Mouse (Mus musculus) thymus, adult 18-20 months (tissue): ENCODE results near the gene Vgll1.

Experiments used
- DNase-seq, 2 experiments: peaks; one replicate each; pipeline ENCODE4 v3.0.0; 2022; ENCODE audit warnings: mixed read lengths in 2 of 2

Vgll1 gene

GRCm38 (mm10) chrX:57087806-57088205, at the start of gene Vgll1:
Gene Vgll1 (plus strand): TSS chrX:57088106.
- DNase-seq = no peak

- no peak for DNase-seq
These were observed 45.1 kb upstream of the Vgll1 start, which contains the start of gene Brs3 for GRCm38 (mm10) chrX:57042774-57043173. Gene Brs3 (plus strand): TSS chrX:57043074.

GRCm38 (mm10) chrX:57043869-57044268, 44.0 kb upstream of the Vgll1 start:
- DNase-seq = no peak

GRCm38 (mm10) chrX:57052848-57053173, 35.1 kb upstream of the Vgll1 start:
- DNase-seq = no peak

- DNase-seq = peak; percentile 58 to 72
These were observed 34.5 kb upstream of the Vgll1 start, which contains the start of gene Htatsf1 for GRCm38 (mm10) chrX:57053174-57053992. Gene Htatsf1 (plus strand): TSS chrX:57053583.

- no peak for DNase-seq
These were observed 33.9 kb upstream of the Vgll1 start for GRCm38 (mm10) chrX:57053993-57054385.

GRCm38 (mm10) chrX:57081496-57081895, 6.4 kb upstream of the Vgll1 start:
- no peak for DNase-seq

- DNase-seq = no peak
These were observed 15.5 kb downstream of the Vgll1 start for GRCm38 (mm10) chrX:57103415-57103814.

GRCm38 (mm10) chrX:57106956-57107355, 19.1 kb downstream of the Vgll1 start:
- no peak for DNase-seq

- DNase-seq = no peak
These were observed 30.2 kb downstream of the Vgll1 start for GRCm38 (mm10) chrX:57118143-57118542.

- no peak for DNase-seq
These were observed 32.9 kb downstream of the Vgll1 start for GRCm38 (mm10) chrX:57120768-57121167.

GRCm38 (mm10) chrX:57130633-57131032, 42.7 kb downstream of the Vgll1 start:
- no peak for DNase-seq

GRCm38 (mm10) chrX:57137627-57138026, 49.7 kb downstream of the Vgll1 start:
- no peak for DNase-seq

GRCm38 (mm10) chrX:57153520-57153919, 65.6 kb downstream of the Vgll1 start:
- DNase-seq = no peak
